Comparison of ENCODE assay signal across 8 mouse cellular contexts in genomic region chr6:87496143-87496542, GRCm38 (mm10). TPM values are rescaled to one million over a fixed set of nuclear protein-coding genes. Genes with fewer than 3 reads are reported as not detected.
DNase-seq lines count a peak whose midpoint lies in the region; ATAC-seq and TF ChIP-seq lines count a peak whose summit lies in the region.
"Had no signal": no experiment of that assay in that cellular context is flagged by ENCODE, and none has a peak within 500 bp of the region (broad histone marks: within the 10 kb centered on the region; RNA-seq: fewer than 3 reads in every experiment).

No protein-coding gene starts in this region.

- no peaks in the 10 kb centered on the region for H3K9me3 ChIP-seq in intestine, postnatal 0 days (ENCODE audit: control insufficient read depth)
- no peaks in the 10 kb centered on the region for H3K9me3 ChIP-seq in stomach, embryonic 16.5 days (replicated peaks; ENCODE audit: control insufficient read depth, low read length)

- intact Hi-C loops in left cerebral cortex, postnatal 25 days (cut with DNase I), result no loop called here

- H3K4me3 ChIP-seq in intestine, postnatal 0 days (ENCODE audit: low read depth, low read length), result peak overlapping the region; percentile 8; the same call in 1 of the 2 replicates
- H3K4me3 ChIP-seq in stomach, embryonic 16.5 days (replicated peaks; ENCODE audit: low read length), result peak overlapping the region; percentile 32
- H3K4me3 ChIP-seq: myocyte had no signal

- no peak overlapping the region for H3K9ac ChIP-seq in intestine, postnatal 0 days (ENCODE audit: low read depth, low read length)
- no peak overlapping the region; the same call in 1 of the 2 replicates for H3K9ac ChIP-seq in stomach, embryonic 16.5 days (ENCODE audit: low read length)

- H3K4me1 ChIP-seq in intestine, postnatal 0 days (replicated peaks; ENCODE audit: control insufficient read depth, insufficient read depth, low read length), result no peaks in the 10 kb centered on the region
- no peaks in the 10 kb centered on the region for H3K4me1 ChIP-seq in stomach, embryonic 16.5 days (ENCODE audit: control insufficient read depth, insufficient read depth, low read length)

- no peak for TF ChIP-seq CTCF in intestine, postnatal 0 days (IDR thresholded peaks at IDR 0.05; ENCODE audit: low read depth)

- H3K27me3 ChIP-seq in intestine, postnatal 0 days (replicated peaks; ENCODE audit: control insufficient read depth, insufficient read depth, low read length), result no peaks in the 10 kb centered on the region
- no peaks in the 10 kb centered on the region for H3K27me3 ChIP-seq in stomach, embryonic 16.5 days (ENCODE audit: control insufficient read depth, insufficient read depth, low read length)

- WGBS in intestine, postnatal 0 days, result 69% methylated on average over 9 of the region's 9 CpGs
- 64% methylated on average over 9 of the region's 9 CpGs for WGBS in stomach, embryonic 16.5 days

- no peak overlapping the region for H3K27ac ChIP-seq in intestine, postnatal 0 days (ENCODE audit: low read depth, low read length)
- H3K27ac ChIP-seq in stomach, embryonic 16.5 days (ENCODE audit: low read length), result no peak overlapping the region

- peak; percentile 10 for DNase-seq in adrenal gland, adult 8-10 months
- peak; percentile 59 for DNase-seq in lung, adult 18-20 months
- no peak for DNase-seq in left cerebral cortex, postnatal 25 days (ENCODE audit: low spot score in 2 of 2)
- DNase-seq in c-Kit-positive CD71-positive TER-119-positive erythroid progenitor cells, embryonic 14.5 days (ENCODE audit: low spot score), result no peak

- H3K36me3 ChIP-seq in intestine, postnatal 0 days (ENCODE audit: control insufficient read depth, insufficient read depth), result no peaks in the 10 kb centered on the region
- H3K36me3 ChIP-seq in stomach, embryonic 16.5 days (ENCODE audit: control insufficient read depth, insufficient read depth, low read length), result no peaks in the 10 kb centered on the region

- H3K4me2 ChIP-seq in intestine, postnatal 0 days (replicated peaks; ENCODE audit: low read depth), result no peak overlapping the region
- H3K4me2 ChIP-seq in stomach, embryonic 16.5 days (ENCODE audit: low read depth, low read length), result peak overlapping the region; percentile 32; the same call in 1 of the 2 replicates

- ATAC-seq in common myeloid progenitor, adult 5-6 weeks (replicated peaks; ENCODE audit: low read depth, poor library complexity, severe bottlenecking), result peak; percentile 71
- ATAC-seq in intestine, postnatal 0 days, result no peak
- 0 out of 2 replicates have a peak, but pooled peaks have one; percentile 21 for ATAC-seq in stomach, embryonic 16.5 days (ENCODE audit: insufficient read depth, low FRiP score)

RNA-seq across cellular contexts. Expression of gene Arhgap25, which starts 36.9 kb away (rescaled TPM):
- total RNA-seq in adrenal gland, adult 8-10 months (2022), result 1 to 10 TPM; 2.6 to 7.4 (median 5.1) TPM
- 32.7 and 44.2 TPM in 2 replicates for total RNA-seq in common myeloid progenitor, adult 5-6 weeks (2017)
- 1.5 and 2.1 TPM in 2 replicates for polyA plus RNA-seq in intestine, postnatal 0 days (2015; fragmentation: Nextera tagmentation; extraction: Ambion mirVana)
- 6.4 and 8.2 TPM in 2 replicates for polyA plus RNA-seq in stomach, embryonic 16.5 days (2015; fragmentation: Nextera tagmentation; extraction: Ambion mirVana)
- 10 to 100 TPM in 1 of 2 experiments, 1 to 10 TPM in 1; 7.3 to 10.7 TPM for total RNA-seq in left cerebral cortex, postnatal 25 days (2021)

Comparison
In these comparisons a context has a peak if more than half of its experiments do, and no peak if none do; other contexts are left out.
1. DNase-seq: peak in adrenal gland, adult 8-10 months (single experiment) and lung, adult 18-20 months (2 of 2); none in left cerebral cortex, postnatal 25 days (0 of 2) and c-Kit-positive CD71-positive TER-119-positive erythroid progenitor cells, embryonic 14.5 days (single experiment).